Mouse (Mus musculus): ENCODE data around the gene Dgki.

Gene Dgki

GRCm38 (mm10) chr6:36858258-36859041 is 441.5 kb downstream of the Dgki start:
- no peak for DNase-seq (ENCODE audit: low read depth, low spot score)

GRCm38 (mm10) chr6:36857627-36858257 is 442.2 kb downstream of the Dgki start:
- no peak for DNase-seq (ENCODE audit: low read depth, low spot score)

GRCm38 (mm10) chr6:36850422-36851129 is 449.4 kb downstream of the Dgki start:
- DNase-seq (ENCODE audit: low read depth, low spot score): peak; percentile 87

GRCm38 (mm10) chr6:36845288-36845687 is 454.7 kb downstream of the Dgki start:
- DNase-seq (ENCODE audit: low read depth, low spot score): peak; percentile 56

- peak; percentile 47 for DNase-seq (ENCODE audit: low read depth, low spot score)
These were observed 455.7 kb downstream of the Dgki start for GRCm38 (mm10) chr6:36844258-36844657.

GRCm38 (mm10) chr6:36843031-36843488 is 456.9 kb downstream of the Dgki start:
- peak; percentile 66 for DNase-seq (ENCODE audit: low read depth, low spot score)

GRCm38 (mm10) chr6:36842101-36842922 is 457.7 kb downstream of the Dgki start:
- no peak for DNase-seq (ENCODE audit: low read depth, low spot score)

- peak; percentile 58 for DNase-seq (ENCODE audit: low read depth, low spot score)
These were observed 458.3 kb downstream of the Dgki start for GRCm38 (mm10) chr6:36841701-36842100.

- no peak for DNase-seq (ENCODE audit: low read depth, low spot score)
These were observed 458.8 kb downstream of the Dgki start for GRCm38 (mm10) chr6:36841174-36841573.

- DNase-seq (ENCODE audit: low read depth, low spot score): no peak
These were observed 461.2 kb downstream of the Dgki start for GRCm38 (mm10) chr6:36838747-36839146.

- no peak for DNase-seq (ENCODE audit: low read depth, low spot score)
These were observed 464.6 kb downstream of the Dgki start for GRCm38 (mm10) chr6:36835351-36835750.

- DNase-seq (ENCODE audit: low read depth, low spot score): no peak
These were observed 465.2 kb downstream of the Dgki start for GRCm38 (mm10) chr6:36834695-36835265.

GRCm38 (mm10) chr6:36832681-36833080 is 467.3 kb downstream of the Dgki start:
- DNase-seq (ENCODE audit: low read depth, low spot score): peak; percentile 71

- DNase-seq (ENCODE audit: low read depth, low spot score): peak; percentile 91
These were observed 467.8 kb downstream of the Dgki start for GRCm38 (mm10) chr6:36832207-36832606.

GRCm38 (mm10) chr6:36830371-36830925 is 469.5 kb downstream of the Dgki start:
- peak; percentile 90 for DNase-seq (ENCODE audit: low read depth, low spot score)

- peak; percentile 76 for DNase-seq (ENCODE audit: low read depth, low spot score)
These were observed 480.3 kb downstream of the Dgki start for GRCm38 (mm10) chr6:36819784-36820050.

- peak; percentile 99 for DNase-seq (ENCODE audit: low read depth, low spot score)
These were observed 480.8 kb downstream of the Dgki start for GRCm38 (mm10) chr6:36819019-36819783.

- peak; percentile 85 for DNase-seq (ENCODE audit: low read depth, low spot score)
These were observed 481.5 kb downstream of the Dgki start for GRCm38 (mm10) chr6:36818281-36819018.

- peak; percentile 78 for DNase-seq (ENCODE audit: low read depth, low spot score)
These were observed 483.3 kb downstream of the Dgki start for GRCm38 (mm10) chr6:36816666-36817065.

- DNase-seq (ENCODE audit: low read depth, low spot score): no peak
These were observed 484.0 kb downstream of the Dgki start for GRCm38 (mm10) chr6:36815992-36816391.
